Mouse (Mus musculus): ENCODE results near the gene Gm10181. TPM values are rescaled to one million over a fixed set of nuclear protein-coding genes. Genes with fewer than 3 reads are reported as not detected.
"Not testable (repeated sequence)": the region's sequence is repeated elsewhere in the genome, so short reads cannot be mapped to it uniquely, and the experiment has no call there.

Gene Gm10181
- polyA plus RNA-seq, 1 experiment from 2014 or later = not detected

DNA sequence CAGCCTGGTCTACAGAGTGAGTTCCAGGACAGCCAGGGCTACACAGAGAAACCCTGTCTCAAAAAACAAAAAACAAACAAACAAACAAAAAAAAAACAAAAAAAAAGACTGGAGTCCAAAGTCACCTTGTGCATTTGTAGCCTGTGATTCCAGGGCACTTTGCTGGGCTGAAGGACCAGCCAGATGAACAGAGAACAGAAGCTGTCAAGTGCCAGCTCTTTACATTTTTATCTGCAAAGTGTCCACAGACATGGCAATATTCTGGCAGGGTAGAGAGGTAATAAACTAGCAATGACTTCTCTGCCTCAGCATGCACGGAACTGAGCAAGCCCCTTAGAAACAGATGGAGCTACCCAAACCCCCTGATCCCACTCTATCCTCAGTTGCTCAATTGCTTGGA is 12.7 kb upstream of the Gm10181 start:
- WGBS = 94% methylated on average over 1 of the region's 1 CpGs
- H3K27ac ChIP-seq (replicated peaks) = no peak overlapping the region
- H3K4me3 ChIP-seq (replicated peaks) = no peak overlapping the region
- H3K4me1 ChIP-seq = no peaks in the 10 kb centered on the region
- H3K27me3 ChIP-seq = no peaks in the 10 kb centered on the region
- no peaks in the 10 kb centered on the region for H3K9me3 ChIP-seq (replicated peaks)
- no peak overlapping the region for H3K9ac ChIP-seq
- no peak overlapping the region for H3K4me2 ChIP-seq (replicated peaks)
- no peak for ATAC-seq (ENCODE audit: insufficient number of reproducible peaks, low FRiP score, low TSS enrichment, low read depth)
- H3K36me3 ChIP-seq = no peaks in the 10 kb centered on the region

DNA sequence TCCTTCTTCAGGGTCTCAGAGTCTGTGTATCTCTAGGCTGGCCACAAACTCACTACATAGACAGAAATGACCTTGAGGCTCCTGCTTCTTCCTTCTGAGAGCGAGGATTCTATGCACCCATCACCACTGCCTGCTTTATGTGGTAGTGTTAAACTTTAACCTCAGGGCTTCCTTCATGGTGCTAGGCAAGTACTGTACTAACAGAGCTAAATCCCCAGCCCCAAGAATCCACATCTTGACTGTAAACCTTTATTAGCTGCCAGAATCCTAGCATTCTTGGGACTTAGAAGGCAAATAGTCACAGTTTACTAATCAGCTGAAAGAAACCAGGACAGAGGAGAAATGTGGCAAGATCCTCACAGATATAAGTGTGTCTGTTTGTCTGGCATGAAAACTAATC is 1.6 kb downstream of the Gm10181 start:
- no peaks in the 10 kb centered on the region for H3K9me3 ChIP-seq (replicated peaks)
- H3K4me1 ChIP-seq = no peaks in the 10 kb centered on the region
- no peaks in the 10 kb centered on the region for H3K27me3 ChIP-seq
- 42% methylated on average over 1 of the region's 1 CpGs for WGBS
- H3K9ac ChIP-seq = no peak overlapping the region
- H3K4me2 ChIP-seq (replicated peaks) = no peak overlapping the region
- no peak for ATAC-seq (ENCODE audit: insufficient number of reproducible peaks, low FRiP score, low TSS enrichment, low read depth)
- H3K27ac ChIP-seq (replicated peaks) = no peak overlapping the region
- no peaks in the 10 kb centered on the region for H3K36me3 ChIP-seq
- no peak overlapping the region for H3K4me3 ChIP-seq (replicated peaks)

DNA sequence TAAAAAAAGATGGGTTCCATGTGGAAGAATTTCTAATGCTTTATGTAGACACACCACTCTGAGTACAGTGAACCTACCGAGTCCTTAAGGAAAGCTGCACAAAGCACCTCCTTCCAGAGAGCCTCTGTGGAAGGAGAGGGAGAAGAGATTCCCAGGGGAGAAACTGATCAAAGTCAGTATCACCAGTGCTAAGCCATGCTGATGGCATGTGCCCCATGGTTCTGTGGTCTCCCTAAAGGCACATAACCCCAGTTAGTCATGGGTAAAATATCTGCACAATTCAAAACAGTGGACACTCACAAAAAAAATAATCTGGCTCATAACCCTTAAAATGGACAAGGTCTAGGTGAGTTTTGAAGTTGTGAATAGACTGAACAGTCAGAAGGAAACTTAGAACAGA is 13.7 kb downstream of the Gm10181 start:
- H3K27ac ChIP-seq (replicated peaks) = no peak overlapping the region
- no peaks in the 10 kb centered on the region for H3K27me3 ChIP-seq
- H3K9me3 ChIP-seq (replicated peaks) = no peaks in the 10 kb centered on the region
- no peak overlapping the region for H3K9ac ChIP-seq
- peaks cover 32% of the 10 kb centered on the region for H3K36me3 ChIP-seq
- H3K4me1 ChIP-seq = no peaks in the 10 kb centered on the region
- no peak overlapping the region for H3K4me2 ChIP-seq (replicated peaks)
- WGBS = 78% methylated on average over 1 of the region's 1 CpGs
- no peak for ATAC-seq (ENCODE audit: insufficient number of reproducible peaks, low FRiP score, low TSS enrichment, low read depth)
- H3K4me3 ChIP-seq (replicated peaks) = no peak overlapping the region

DNA sequence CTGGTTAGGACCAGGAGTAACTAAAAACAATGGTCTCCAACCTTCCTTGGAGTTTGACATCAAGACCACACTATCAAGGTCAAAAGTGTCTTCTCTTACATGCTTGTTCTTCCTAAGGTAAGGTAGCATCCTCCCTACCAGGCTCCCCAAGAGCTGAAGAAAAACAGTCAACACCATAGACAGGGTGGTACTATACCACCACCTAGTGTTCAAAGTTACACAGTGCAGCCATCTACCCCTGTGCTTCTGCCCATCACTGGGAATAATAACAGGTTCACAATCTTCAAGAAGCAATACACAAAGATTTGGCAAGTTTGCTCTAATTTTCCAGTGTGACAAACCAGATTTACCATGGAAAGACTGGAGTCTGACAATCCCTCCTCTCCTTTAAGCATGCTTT is 15.4 kb downstream of the Gm10181 start:
- H3K4me1 ChIP-seq = no peaks in the 10 kb centered on the region
- H3K9me3 ChIP-seq (replicated peaks) = no peaks in the 10 kb centered on the region
- no peak overlapping the region for H3K4me3 ChIP-seq (replicated peaks)
- peaks cover 37% of the 10 kb centered on the region for H3K36me3 ChIP-seq
- H3K9ac ChIP-seq = no peak overlapping the region
- H3K27ac ChIP-seq (replicated peaks) = no peak overlapping the region
- H3K27me3 ChIP-seq = no peaks in the 10 kb centered on the region
- H3K4me2 ChIP-seq (replicated peaks) = no peak overlapping the region
- ATAC-seq (ENCODE audit: insufficient number of reproducible peaks, low FRiP score, low TSS enrichment, low read depth) = no peak

DNA sequence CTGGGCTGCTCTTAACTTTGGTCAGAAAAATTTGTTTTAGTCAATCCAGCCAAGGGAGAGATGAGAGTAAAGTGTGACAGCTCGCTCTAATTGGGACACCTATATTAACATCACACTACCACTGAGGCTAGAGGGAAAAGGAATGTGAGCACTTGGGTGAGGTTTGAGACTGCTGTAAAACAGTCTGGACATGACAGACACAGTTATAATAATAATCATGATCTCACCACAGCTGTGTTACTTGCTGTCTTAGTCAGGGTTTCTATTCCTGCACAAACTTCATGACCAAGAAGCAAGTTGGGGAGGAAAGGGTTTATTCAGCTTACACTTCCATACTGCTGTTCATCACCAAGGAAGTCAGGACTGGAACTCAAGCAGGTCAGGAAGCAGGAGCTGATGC is 34.4 kb downstream of the Gm10181 start:
- H3K9me3 ChIP-seq (replicated peaks); H3K27ac ChIP-seq (replicated peaks); H3K4me3 ChIP-seq (replicated peaks); H3K4me2 ChIP-seq (replicated peaks); H3K4me1 ChIP-seq; ATAC-seq (ENCODE audit: insufficient number of reproducible peaks, low FRiP score, low TSS enrichment, low read depth); H3K9ac ChIP-seq; H3K27me3 ChIP-seq: not testable (repeated sequence)
- peaks cover 26% of the 10 kb centered on the region; the same call in 1 of the 2 replicates for H3K36me3 ChIP-seq
- 96% methylated on average over 1 of the region's 1 CpGs for WGBS

DNA sequence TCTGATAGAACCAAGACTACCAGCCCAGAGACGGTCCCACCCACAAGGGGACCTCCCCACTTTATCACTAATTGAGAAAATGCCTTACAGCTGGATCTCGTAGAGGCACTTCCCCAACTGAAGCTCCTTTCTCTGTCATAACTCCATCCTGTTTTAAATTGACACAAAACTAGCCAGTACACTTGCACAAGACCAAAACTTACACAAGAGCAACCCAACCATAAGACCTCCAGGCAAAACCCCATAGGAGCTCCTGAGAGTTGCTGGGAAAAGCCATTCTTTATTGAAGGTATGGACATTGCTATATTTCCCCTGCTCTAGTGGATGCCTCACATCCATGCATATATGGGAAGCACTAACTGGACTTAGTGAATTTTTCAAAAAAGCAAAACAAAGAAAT is 34.8 kb downstream of the Gm10181 start:
- 51% methylated on average over 2 of the region's 2 CpGs for WGBS
- Histone ChIP-seq H3K9ac (no peak overlapping the region), H3K27me3 (no peaks in the 10 kb centered on the region), H3K4me2 (replicated peaks) (no peak overlapping the region), H3K9me3 (replicated peaks) (no peaks in the 10 kb centered on the region), H3K4me1 (no peaks in the 10 kb centered on the region), H3K4me3 (replicated peaks) (no peak overlapping the region), H3K27ac (replicated peaks) (no peak overlapping the region), H3K36me3 (peaks cover 25% of the 10 kb centered on the region; the same call in 1 of the 2 replicates)
- ATAC-seq (ENCODE audit: insufficient number of reproducible peaks, low FRiP score, low TSS enrichment, low read depth) = no peak

DNA sequence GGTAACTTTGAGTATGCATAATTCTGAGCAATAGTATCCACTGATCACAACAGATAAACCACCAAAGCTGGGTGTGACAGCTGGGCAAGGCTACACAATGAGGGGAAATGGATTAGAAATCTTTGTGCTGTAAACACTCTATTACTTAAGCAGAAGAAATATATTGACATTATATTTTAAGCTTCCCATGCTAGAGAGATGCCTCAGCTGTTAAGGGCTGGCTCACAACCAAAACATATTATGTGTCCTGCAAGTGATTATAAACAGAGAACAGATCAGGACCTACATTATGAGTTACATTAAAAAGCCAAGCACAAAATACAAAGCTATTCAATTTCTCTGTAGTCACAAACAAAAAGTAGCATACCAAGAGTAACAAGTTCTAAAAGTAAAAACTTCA is 43.0 kb downstream of the Gm10181 start:
- Histone ChIP-seq H3K27ac (replicated peaks) (no peak overlapping the region), H3K9ac (no peak overlapping the region), H3K36me3 (peaks cover 4% of the 10 kb centered on the region; the same call in 1 of the 2 replicates), H3K4me1 (no peaks in the 10 kb centered on the region), H3K27me3 (no peaks in the 10 kb centered on the region), H3K4me2 (replicated peaks) (no peak overlapping the region), H3K4me3 (replicated peaks) (no peak overlapping the region), H3K9me3 (replicated peaks) (no peaks in the 10 kb centered on the region)
- no peak for ATAC-seq (ENCODE audit: insufficient number of reproducible peaks, low FRiP score, low TSS enrichment, low read depth)

DNA sequence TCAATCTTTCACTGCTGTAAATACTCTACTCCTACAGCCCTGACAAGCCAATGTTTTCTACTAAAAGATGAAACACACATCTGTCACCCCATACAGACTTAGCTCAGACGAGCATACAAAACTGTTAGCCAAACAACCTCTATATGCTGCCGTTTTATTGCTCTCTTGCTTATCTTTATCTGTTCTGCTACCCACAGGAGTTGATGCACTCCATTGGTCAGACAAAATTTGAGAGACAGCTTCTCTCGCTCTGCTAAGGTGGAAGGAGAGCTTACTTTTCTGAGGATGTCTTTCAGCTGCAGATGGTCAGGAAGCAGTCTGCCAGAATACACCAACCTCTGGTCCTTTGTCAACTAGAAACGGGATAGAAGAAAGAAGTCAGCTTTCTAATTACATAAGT is 43.7 kb downstream of the Gm10181 start:
- peaks cover 4% of the 10 kb centered on the region; the same call in 1 of the 2 replicates for H3K36me3 ChIP-seq
- WGBS = 75% methylated on average over 4 of the region's 4 CpGs
- H3K27ac ChIP-seq (replicated peaks) = no peak overlapping the region
- H3K9ac ChIP-seq = no peak overlapping the region
- H3K27me3 ChIP-seq = no peaks in the 10 kb centered on the region
- no peaks in the 10 kb centered on the region for H3K9me3 ChIP-seq (replicated peaks)
- H3K4me2 ChIP-seq (replicated peaks) = no peak overlapping the region
- no peak for ATAC-seq (ENCODE audit: insufficient number of reproducible peaks, low FRiP score, low TSS enrichment, low read depth)
- no peak overlapping the region for H3K4me3 ChIP-seq (replicated peaks)
- no peaks in the 10 kb centered on the region for H3K4me1 ChIP-seq

DNA sequence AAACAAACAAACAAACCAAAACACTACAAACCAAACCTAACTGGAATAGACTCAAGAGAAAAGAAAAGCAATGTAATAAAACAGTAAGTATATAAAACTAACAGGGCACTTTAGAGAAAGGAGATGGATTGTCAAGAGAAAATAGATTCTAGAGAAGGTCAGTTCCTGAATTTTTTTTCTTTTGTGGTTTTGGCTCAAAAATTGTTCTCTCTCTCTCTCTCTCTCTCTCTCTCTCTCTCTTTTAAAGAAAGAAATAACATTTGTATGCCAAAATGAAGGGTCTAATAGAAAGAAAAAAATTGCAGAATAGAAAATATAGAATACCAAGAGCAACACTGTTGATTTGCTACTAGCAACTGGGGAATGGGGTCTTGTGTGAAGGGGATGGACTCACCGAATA is 49.7 kb downstream of the Gm10181 start:
- H3K4me3 ChIP-seq (replicated peaks) = no peak overlapping the region
- WGBS = 94% methylated on average over 1 of the region's 1 CpGs
- H3K9ac ChIP-seq = no peak overlapping the region
- no peak for ATAC-seq (ENCODE audit: insufficient number of reproducible peaks, low FRiP score, low TSS enrichment, low read depth)
- H3K9me3 ChIP-seq (replicated peaks) = no peaks in the 10 kb centered on the region
- H3K27ac ChIP-seq (replicated peaks) = no peak overlapping the region
- no peaks in the 10 kb centered on the region for H3K4me1 ChIP-seq
- H3K4me2 ChIP-seq (replicated peaks) = no peak overlapping the region
- no peaks in the 10 kb centered on the region for H3K27me3 ChIP-seq
- no peaks in the 10 kb centered on the region for H3K36me3 ChIP-seq

Other genes with a start within 250 kb of the Gm10181 start
- gene Herpud2, start 62.4 kb downstream of the Gm10181 start, polyA plus RNA-seq (2015; fragmentation: Nextera tagmentation; extraction: Ambion mirVana) = 35.3 and 37.8 TPM in 2 replicates
- gene Sept7, start 163.0 kb downstream of the Gm10181 start, polyA plus RNA-seq (2015; fragmentation: Nextera tagmentation; extraction: Ambion mirVana) = 272 and 276 TPM in 2 replicates

Data from embryonic facial prominence, embryonic 15.5 days (tissue).